Mouse (Mus musculus) C2C12 (cell line): ENCODE measurements at regions not wholly inside any gene's neighbourhood (a gene's known extent, or its start where the extent isn't known, plus 50 kb on each side); places are given as distances from the start of the nearest gene placed in this dataset.

ENCODE experiments used
- CEBPB ChIP-seq: IDR thresholded peaks from one replicate; pipeline ENCODE4 v1.6.1; 2011; ENCODE audit warnings: low read depth, mild to moderate bottlenecking, control low read depth, moderate library complexity
- CTCF ChIP-seq: IDR thresholded peaks from one replicate; pipeline ENCODE4 v1.5.1; 2011; ENCODE audit not compliant: control insufficient read depth, insufficient read depth, insufficient read length
- FOSL1 ChIP-seq: IDR thresholded peaks from one replicate; pipeline ENCODE4 v1.8.0; 2011; ENCODE audit warnings: mild to moderate bottlenecking, low read length; ENCODE audit not compliant: poor library complexity, insufficient read depth, severe bottlenecking
- MAX ChIP-seq: IDR thresholded peaks from one replicate; pipeline ENCODE4 v1.6.1; 2011; ENCODE audit warnings: mild to moderate bottlenecking, control low read depth
- MYOD1 ChIP-seq: IDR thresholded peaks from one replicate; pipeline ENCODE4 v1.6.1; 2011; ENCODE audit warnings: low read depth; ENCODE audit not compliant: control insufficient read depth, insufficient read length
- MYOG ChIP-seq: IDR thresholded peaks from one replicate; pipeline ENCODE4 v1.6.1; 2011; ENCODE audit not compliant: control insufficient read depth, insufficient read length; ENCODE audit errors: extremely low read depth
- USF1 ChIP-seq: IDR thresholded peaks from one replicate; pipeline ENCODE4 v1.6.1; 2011; ENCODE audit warnings: low read depth, mild to moderate bottlenecking, control low read depth, moderate library complexity

GRCm38 (mm10) chr12:33553731-33554130, 124.3 kb downstream of the Twistnb start:
- TF ChIP-seq USF1 (no peak), CTCF (no peak), CEBPB (no peak), MAX (no peak), MYOG (no peak), MYOD1 (no peak), FOSL1 (no peak)
